ENCODE assay signal across 26 mouse cellular contexts in the genomic region with DNA sequence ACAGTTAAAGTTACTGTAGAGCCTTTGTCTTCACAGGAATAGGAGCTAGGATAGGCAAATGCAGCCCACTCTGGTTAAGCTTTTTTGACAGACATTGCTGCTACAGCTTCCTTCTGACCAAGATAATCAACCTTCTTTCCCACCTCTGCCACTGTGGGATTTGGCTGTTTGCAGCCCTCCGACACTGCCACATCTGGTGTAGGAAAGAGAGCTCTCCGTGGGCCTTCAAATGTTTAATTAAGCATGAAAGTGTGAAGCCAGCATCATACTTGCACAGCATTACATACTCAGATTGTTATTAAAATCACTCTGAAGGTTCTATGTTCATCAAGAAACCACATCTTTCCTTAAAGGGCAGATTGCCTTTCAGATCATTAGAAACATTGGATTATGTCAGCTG.
DNase-seq lines count a peak whose midpoint lies in the region; ATAC-seq and TF ChIP-seq lines count a peak whose summit lies in the region.
"Had no signal": no experiment of that assay in that cellular context is flagged by ENCODE, and none has a peak within 500 bp of the region (broad histone marks: within the 10 kb centered on the region; RNA-seq: fewer than 3 reads in every experiment).

No protein-coding gene starts in this region.

- H3K27ac ChIP-seq in forebrain, embryonic 11.5 days (ENCODE audit: low read depth, low read length) = no peak overlapping the region
- H3K27ac ChIP-seq in forebrain, postnatal 0 days (ENCODE audit: low read depth, low read length) = no peak overlapping the region
- H3K27ac ChIP-seq in midbrain, embryonic 12.5 days (replicated peaks) = no peak overlapping the region
- no peak overlapping the region for H3K27ac ChIP-seq in midbrain, embryonic 15.5 days
- no peak overlapping the region for H3K27ac ChIP-seq in hindbrain, embryonic 16.5 days (ENCODE audit: low read depth, low read length)
- H3K27ac ChIP-seq: heart, embryonic 10.5 days; heart, embryonic 15.5 days; liver, embryonic 14.5 days; stomach, postnatal 0 days had no signal

- H3K36me3 ChIP-seq in forebrain, embryonic 11.5 days (ENCODE audit: control insufficient read depth, insufficient read depth, low read length) = no peaks in the 10 kb centered on the region
- no peaks in the 10 kb centered on the region for H3K36me3 ChIP-seq in forebrain, postnatal 0 days (ENCODE audit: insufficient read depth)
- H3K36me3 ChIP-seq in midbrain, embryonic 12.5 days = no peaks in the 10 kb centered on the region
- no peaks in the 10 kb centered on the region for H3K36me3 ChIP-seq in midbrain, embryonic 15.5 days (replicated peaks)
- no peaks in the 10 kb centered on the region for H3K36me3 ChIP-seq in hindbrain, embryonic 16.5 days (ENCODE audit: control insufficient read depth, insufficient read depth, low read length)
- H3K36me3 ChIP-seq: heart, embryonic 10.5 days; heart, embryonic 15.5 days had no signal

- DNase-seq in forebrain, embryonic 11.5 days (ENCODE audit: low spot score) = no peak
- no peak for DNase-seq in forebrain, postnatal 0 days
- peak; percentile 52 for DNase-seq in brain, embryonic 14.5 days (ENCODE audit: low read depth)
- DNase-seq in kidney, postnatal 4 days = no peak
- DNase-seq in right cerebral cortex, postnatal 14 days = no peak
- DNase-seq: adrenal gland, postnatal 10 days; cerebellum, adult 11-12 months; gastrocnemius, postnatal 25 days; heart, adult 11 months; kidney, adult 9 months; kidney, postnatal 10 days; liver; lung, adult 2 months; lung, postnatal 14 days; thymus, adult 18-20 months; thymus, postnatal 25 days had no signal

- no peak overlapping the region for H3K9ac ChIP-seq in forebrain, embryonic 11.5 days (ENCODE audit: low read length)
- no peak overlapping the region for H3K9ac ChIP-seq in forebrain, postnatal 0 days
- H3K9ac ChIP-seq in midbrain, embryonic 12.5 days (replicated peaks) = no peak overlapping the region
- H3K9ac ChIP-seq in midbrain, embryonic 15.5 days = no peak overlapping the region
- no peak overlapping the region for H3K9ac ChIP-seq in hindbrain, embryonic 16.5 days (ENCODE audit: low read depth, low read length)
- H3K9ac ChIP-seq: heart, embryonic 15.5 days; liver, embryonic 14.5 days had no signal

- WGBS in forebrain, embryonic 11.5 days = 47% methylated on average over 2 of the region's 2 CpGs
- 42% methylated on average over 2 of the region's 2 CpGs for whole genome bisulfite sequencing in forebrain, postnatal 0 days
- WGBS in midbrain, embryonic 12.5 days = 47% methylated on average over 2 of the region's 2 CpGs
- 29% methylated on average over 2 of the region's 2 CpGs for WGBS in midbrain, embryonic 15.5 days
- WGBS in hindbrain, embryonic 16.5 days = 24% methylated on average over 2 of the region's 2 CpGs

- ATAC-seq in forebrain, embryonic 11.5 days (replicated peaks; ENCODE audit: low FRiP score) = peak; percentile 66
- no peak for ATAC-seq in forebrain, postnatal 0 days
- ATAC-seq in midbrain, embryonic 12.5 days (ENCODE audit: low FRiP score, low read depth) = 0 out of 2 replicates have a peak, but pooled peaks have one; percentile 19
- no peak for ATAC-seq in midbrain, embryonic 15.5 days (replicated peaks)
- ATAC-seq in hindbrain, embryonic 16.5 days = peak; percentile 60; the same call in 1 of the 2 replicates
- ATAC-seq: intestine, postnatal 0 days; Patski had no signal

- no peak overlapping the region for H3K4me3 ChIP-seq in forebrain, embryonic 11.5 days (ENCODE audit: low read depth, low read length)
- no peak overlapping the region for H3K4me3 ChIP-seq in forebrain, postnatal 0 days (ENCODE audit: low read depth, low read length)
- H3K4me3 ChIP-seq in midbrain, embryonic 12.5 days = no peak overlapping the region
- H3K4me3 ChIP-seq in midbrain, embryonic 15.5 days = no peak overlapping the region
- no peak overlapping the region for H3K4me3 ChIP-seq in hindbrain, embryonic 16.5 days (ENCODE audit: low read length)
- H3K4me3 ChIP-seq: heart, embryonic 10.5 days; heart, embryonic 15.5 days; myocyte had no signal

- no peaks in the 10 kb centered on the region for H3K27me3 ChIP-seq in forebrain, embryonic 11.5 days (ENCODE audit: control insufficient read depth, insufficient read depth, low read length)
- no peaks in the 10 kb centered on the region for H3K27me3 ChIP-seq in forebrain, postnatal 0 days (ENCODE audit: insufficient read depth, low read length)
- H3K27me3 ChIP-seq in midbrain, embryonic 12.5 days = no peaks in the 10 kb centered on the region
- no peaks in the 10 kb centered on the region for H3K27me3 ChIP-seq in midbrain, embryonic 15.5 days (replicated peaks)
- H3K27me3 ChIP-seq in hindbrain, embryonic 16.5 days (replicated peaks; ENCODE audit: control insufficient read depth, insufficient read depth, low read length) = no peaks in the 10 kb centered on the region
- H3K27me3 ChIP-seq: heart, embryonic 15.5 days; Patski had no signal

- H3K9me3 ChIP-seq in forebrain, embryonic 11.5 days (ENCODE audit: control insufficient read depth, low read length) = no peaks in the 10 kb centered on the region
- no peaks in the 10 kb centered on the region for H3K9me3 ChIP-seq in forebrain, postnatal 0 days (ENCODE audit: low read length)
- no peaks in the 10 kb centered on the region for H3K9me3 ChIP-seq in midbrain, embryonic 12.5 days
- H3K9me3 ChIP-seq in midbrain, embryonic 15.5 days = no peaks in the 10 kb centered on the region
- no peaks in the 10 kb centered on the region; the same call in 1 of the 2 replicates for H3K9me3 ChIP-seq in hindbrain, embryonic 16.5 days (ENCODE audit: control insufficient read depth, low read length)
- H3K9me3 ChIP-seq: heart, embryonic 10.5 days; heart, embryonic 15.5 days had no signal

- TF ChIP-seq CTCF in forebrain, postnatal 0 days (IDR thresholded peaks at IDR 0.05; ENCODE audit: low read depth) = no peak
- TF ChIP-seq CTCF in brain, embryonic 14.5 days (IDR thresholded peaks at IDR 0.05; ENCODE audit: borderline replicate concordance, extremely low read depth, insufficient read depth, insufficient read length) = no peak

- no peak overlapping the region for H3K4me2 ChIP-seq in forebrain, embryonic 11.5 days (ENCODE audit: low read depth, low read length, severe bottlenecking)
- no peak overlapping the region for H3K4me2 ChIP-seq in forebrain, postnatal 0 days (ENCODE audit: low read depth)
- no peak overlapping the region for H3K4me2 ChIP-seq in midbrain, embryonic 12.5 days (replicated peaks)
- no peak overlapping the region for H3K4me2 ChIP-seq in midbrain, embryonic 15.5 days
- no peak overlapping the region for H3K4me2 ChIP-seq in hindbrain, embryonic 16.5 days (ENCODE audit: low read length)
- H3K4me2 ChIP-seq: heart, embryonic 15.5 days had no signal

- TF ChIP-seq POLR2A in brain, embryonic 14.5 days (IDR thresholded peaks at IDR 0.05; ENCODE audit: borderline replicate concordance, extremely low read depth, insufficient read depth, insufficient read length, poor library complexity, severe bottlenecking) = no peak

- no peaks in the 10 kb centered on the region for H3K4me1 ChIP-seq in forebrain, embryonic 11.5 days (replicated peaks; ENCODE audit: control insufficient read depth, insufficient read depth, low read length)
- no peaks in the 10 kb centered on the region for H3K4me1 ChIP-seq in forebrain, postnatal 0 days (ENCODE audit: insufficient read depth)
- H3K4me1 ChIP-seq in midbrain, embryonic 12.5 days = no peaks in the 10 kb centered on the region
- no peaks in the 10 kb centered on the region for H3K4me1 ChIP-seq in midbrain, embryonic 15.5 days
- H3K4me1 ChIP-seq in hindbrain, embryonic 16.5 days (ENCODE audit: control insufficient read depth, insufficient read depth, low read depth, low read length) = no peaks in the 10 kb centered on the region
- H3K4me1 ChIP-seq: heart, embryonic 10.5 days; heart, embryonic 15.5 days had no signal

Comparison
In these comparisons a context has a peak if more than half of its experiments do, and no peak if none do; other contexts are left out.
1. ATAC-seq: peak in forebrain, embryonic 11.5 days (single experiment), midbrain, embryonic 12.5 days (single experiment) and hindbrain, embryonic 16.5 days (single experiment); none in forebrain, postnatal 0 days (single experiment) and midbrain, embryonic 15.5 days (single experiment).